Mouse (Mus musculus) left cerebral cortex, adult 9 months (tissue): Measurements from ENCODE around the gene Dtd2.

Source experiments
- DNase-seq, 2 experiments: peaks; one replicate each; pipeline ENCODE4 v3.0.0; 2022; ENCODE audit warnings: low spot score in 2 of 2

Gene Dtd2

DNA sequence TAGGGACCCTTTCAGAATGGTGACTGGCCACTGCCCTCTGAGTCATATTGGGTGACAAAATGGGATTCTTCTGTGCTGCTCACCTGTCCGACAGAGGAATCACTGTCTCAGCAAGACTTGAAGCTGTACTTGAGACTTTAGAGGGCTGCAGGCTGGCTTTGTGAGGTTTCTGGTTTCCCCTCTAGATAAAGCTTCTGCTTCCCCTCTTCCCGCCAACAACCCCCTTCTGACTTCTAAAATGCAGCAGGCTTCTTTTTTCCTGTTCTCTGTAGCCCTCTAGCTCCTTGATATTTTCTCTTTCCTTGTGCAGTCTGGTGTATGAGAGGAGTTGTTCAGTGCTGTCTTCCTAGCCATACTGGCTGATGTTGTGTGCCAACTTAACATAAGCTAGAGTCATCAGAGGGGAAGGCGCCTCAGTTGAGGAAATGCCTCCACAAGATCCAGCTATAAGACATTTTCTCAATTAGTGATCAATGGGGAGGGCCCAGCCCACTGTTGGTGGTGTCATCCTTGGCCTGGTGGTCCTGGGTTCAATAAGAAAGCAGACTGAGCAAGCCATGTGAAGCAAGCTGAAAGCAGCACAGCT, 21.0 kb downstream of the Dtd2 start:
- DNase-seq = no peak

DNA sequence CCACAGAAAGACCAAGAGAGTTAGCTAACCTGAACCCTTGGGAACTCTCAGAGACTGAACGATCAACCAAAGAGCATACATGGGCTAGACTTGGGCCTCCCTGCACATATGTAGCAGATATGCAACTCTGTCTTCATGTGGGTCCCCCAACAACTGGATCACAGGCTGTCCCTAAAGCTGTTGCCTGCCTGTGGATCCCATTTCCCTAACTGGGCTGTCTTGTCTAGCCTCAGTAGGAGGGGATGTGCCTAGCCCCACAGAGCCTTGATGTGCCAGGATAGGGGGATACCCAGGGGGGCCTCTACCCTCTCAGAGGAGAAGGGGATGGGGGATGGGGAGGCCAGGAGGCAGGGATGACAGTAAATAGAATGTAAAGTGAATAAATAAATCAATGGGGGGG, 22.7 kb downstream of the Dtd2 start:
- no peak for DNase-seq

DNA sequence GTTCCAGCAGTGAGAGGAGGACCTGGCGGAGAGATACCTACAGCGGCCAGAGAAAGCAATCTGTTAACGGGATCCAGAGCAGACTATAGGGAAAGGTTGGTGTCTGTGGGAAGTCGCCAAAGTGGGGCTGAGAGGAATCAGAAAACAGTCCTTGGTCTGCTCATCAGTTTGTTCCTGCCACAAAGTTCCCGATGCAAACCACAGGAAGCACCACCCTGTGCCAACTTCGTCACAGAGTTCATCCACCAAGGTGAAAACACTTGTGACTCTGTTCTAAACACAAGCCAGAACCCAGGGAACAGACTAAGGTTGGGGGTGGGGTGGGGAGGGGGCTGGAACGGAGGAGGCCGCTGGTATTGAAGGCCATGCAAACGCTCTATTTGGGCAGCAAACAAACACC, 29.8 kb downstream of the Dtd2 start:
- no peak for DNase-seq

DNA sequence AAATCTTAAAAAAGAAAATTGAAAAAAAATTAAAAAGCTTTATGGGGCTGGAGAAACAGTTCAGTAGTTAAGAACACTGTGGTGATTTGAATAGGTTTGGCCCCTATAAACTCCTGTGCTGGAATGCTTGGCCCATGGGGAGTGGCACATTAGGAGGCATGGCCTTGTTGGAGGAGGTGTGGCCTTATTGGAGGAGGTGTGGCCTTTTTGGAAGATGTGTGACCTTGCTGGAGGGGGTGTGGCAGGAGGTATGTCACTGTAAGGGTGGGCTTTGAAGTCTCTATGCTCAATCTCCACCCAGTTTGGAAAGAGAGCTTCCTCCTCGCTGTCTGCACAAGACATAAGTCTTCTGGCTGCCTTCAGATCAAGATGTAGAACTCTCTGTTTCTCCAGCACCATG, 31.9 kb downstream of the Dtd2 start:
- DNase-seq = no peak

DNA sequence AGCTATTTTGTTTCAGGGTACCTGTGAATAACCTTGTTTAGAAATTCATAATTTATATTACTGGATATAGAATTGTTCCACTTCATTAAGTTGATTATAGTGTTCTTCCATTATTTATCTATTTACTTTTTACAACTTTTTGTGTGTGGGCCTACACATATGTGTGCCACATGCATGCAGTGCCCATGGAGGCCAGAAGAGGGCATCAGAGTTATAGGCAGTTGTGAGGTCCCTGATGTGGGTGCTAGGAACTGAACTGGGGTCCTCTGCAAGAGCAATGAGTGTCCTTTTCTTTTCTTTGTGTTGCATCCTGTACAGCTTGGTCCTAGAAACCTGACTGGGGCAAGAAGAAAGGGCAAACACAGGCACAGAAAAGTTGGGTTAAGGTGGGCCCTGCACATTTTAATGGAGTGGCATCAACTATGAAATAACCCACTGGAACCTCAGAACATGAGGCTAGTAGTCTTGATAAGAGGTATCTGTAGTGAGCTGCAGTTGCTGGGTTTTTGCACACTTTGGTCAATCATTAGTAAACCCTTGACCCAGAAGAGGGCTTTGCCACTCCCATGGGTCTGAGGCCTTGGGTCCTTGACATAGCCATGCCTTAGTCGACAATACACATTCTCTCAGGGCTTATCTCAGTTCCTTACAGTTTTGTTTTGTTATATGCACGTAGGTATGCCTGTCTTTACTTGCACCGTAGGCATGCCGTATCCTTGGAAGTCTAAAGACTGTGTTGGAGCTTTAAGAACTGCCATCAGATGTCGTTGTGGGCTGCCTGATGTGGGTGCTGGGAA, 33.8 kb downstream of the Dtd2 start:
- no peak for DNase-seq

DNA sequence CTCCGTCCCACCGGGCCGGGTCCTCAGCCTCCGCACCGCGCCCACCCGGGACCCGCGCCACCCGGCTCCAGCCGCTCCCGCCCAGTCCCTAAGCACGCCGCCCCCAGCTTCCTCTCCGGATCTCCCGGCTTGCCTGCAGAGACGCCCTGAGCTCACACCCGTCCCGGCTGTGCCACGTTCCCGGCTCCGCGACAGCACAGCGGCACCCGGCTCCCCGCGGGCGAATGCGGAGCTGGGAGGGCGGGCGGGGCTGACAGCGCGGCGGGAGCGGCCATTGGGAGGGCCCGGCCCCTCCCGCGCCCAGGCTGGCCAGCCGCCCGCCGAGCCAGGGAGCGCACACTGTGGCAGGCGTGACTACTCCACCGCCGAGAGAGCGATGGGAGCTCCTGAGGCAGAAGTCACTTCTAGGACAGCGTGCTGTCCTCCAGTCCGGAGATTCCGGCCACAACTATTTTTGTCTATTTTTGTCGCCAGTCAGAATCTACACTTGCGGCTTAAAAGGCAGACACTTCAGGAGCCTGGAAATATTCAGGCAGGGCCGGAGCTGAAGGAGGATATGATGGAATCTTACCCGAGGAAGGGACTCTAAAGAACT, 35.1 kb downstream of the Dtd2 start, which contains the start of gene Heatr5a:
Gene Heatr5a, minus strand, starts transcription at position 252 of the 595 bp plus-strand sequence.
- peak; percentile 42 to 84 for DNase-seq

DNA sequence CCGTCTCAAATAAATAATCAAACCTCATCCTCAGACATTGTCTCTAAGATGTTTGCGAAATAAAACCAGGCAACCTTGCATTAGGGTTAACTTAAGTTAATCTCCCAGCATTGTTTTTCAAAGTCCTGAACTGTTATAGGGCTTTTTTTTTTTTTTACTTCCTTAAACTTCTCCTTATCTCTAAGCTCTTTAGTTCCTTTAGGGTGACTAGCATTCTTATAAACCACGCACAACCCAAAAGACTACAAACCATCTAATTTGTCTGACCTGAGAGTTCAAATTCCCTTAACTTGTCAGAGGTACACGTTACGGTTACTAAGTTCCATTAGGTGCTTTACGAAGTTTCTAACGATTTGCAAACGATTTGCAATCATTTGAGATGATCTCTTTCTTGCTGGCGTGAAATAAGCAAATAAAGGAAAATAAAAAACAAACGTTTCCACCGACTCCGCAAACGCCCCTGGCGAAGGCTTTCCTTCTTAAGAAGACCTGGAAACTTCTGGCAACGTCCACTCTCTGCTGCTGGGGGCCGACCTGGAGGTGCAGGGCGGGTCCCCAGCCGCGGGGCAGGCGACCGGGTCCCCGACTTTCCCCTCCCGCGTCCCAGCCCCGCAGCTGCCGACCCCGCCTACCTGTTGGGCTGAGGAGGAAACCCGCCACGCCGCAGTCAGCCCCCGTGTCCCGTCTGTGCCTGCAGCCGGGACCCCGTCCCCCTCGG, 35.8 kb downstream of the Dtd2 start:
- DNase-seq = no peak

DNA sequence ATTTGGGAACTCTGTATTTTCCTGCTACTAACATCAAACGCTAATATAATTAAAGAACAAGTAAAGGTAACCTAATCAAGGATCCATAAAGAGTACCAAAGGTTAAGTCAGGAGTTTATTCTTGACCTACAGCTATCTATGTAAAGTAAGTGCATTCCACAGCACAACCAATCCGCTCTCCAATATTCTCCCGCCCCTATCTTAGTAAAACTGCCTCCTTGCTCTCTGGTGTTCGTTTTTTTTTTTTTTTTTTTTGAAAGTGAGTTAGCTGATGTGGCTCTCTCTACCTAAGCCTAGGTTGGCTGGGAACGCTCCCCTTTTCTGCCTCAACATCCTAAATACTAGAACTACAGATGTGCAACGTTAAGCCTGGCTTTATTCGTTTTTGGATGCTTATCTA, 36.4 kb downstream of the Dtd2 start:
- DNase-seq = no peak

DNA sequence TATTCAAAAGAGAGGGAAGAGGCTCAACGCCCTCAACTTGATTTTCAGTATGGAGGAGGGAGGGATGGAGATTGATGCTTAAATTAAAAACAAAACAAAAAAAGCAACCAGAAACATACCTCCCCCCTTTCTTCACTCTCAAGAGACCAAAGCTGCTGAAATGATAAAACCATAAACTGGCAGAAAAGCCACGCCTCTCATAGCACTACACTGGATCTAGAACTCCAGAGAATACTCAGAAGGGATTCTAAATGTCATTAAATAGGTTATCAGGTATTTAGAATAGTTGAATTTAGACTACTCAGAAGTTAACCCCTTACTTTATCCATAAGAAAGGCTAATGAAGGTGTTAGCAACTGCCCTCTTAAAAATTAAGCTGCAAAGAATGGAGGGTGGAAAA, 37.2 kb downstream of the Dtd2 start:
- no peak for DNase-seq

DNA sequence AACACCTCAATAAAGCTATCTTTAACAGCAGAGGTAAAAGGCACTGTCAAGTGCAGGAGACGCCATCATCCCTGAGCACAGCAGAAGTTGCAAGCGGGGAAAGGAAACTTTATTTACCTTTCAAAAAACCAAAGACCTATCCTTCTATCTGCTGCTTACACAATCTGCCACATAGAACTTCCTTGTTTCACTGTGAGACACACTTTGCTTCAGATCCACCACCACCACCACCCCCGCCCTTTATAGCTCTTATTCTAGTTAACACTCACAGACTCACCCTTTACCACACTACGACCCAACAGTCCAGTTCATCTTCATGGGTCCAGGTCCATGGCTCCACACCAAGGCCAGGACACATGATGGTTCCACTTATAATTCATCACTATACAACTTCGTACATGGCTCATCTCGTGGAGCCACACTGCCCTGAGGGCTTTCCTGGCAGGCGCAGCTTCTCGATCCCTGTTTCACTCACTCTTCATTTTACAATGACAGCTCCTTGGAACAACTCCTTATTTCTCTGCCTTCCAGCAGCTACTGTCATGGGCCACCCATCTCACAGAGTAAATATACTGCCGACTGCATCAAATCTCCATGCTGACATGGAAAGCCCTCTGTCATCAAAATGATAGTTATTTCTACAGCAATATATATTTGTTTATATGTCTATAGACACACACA, 38.2 kb downstream of the Dtd2 start:
- DNase-seq = no peak

DNA sequence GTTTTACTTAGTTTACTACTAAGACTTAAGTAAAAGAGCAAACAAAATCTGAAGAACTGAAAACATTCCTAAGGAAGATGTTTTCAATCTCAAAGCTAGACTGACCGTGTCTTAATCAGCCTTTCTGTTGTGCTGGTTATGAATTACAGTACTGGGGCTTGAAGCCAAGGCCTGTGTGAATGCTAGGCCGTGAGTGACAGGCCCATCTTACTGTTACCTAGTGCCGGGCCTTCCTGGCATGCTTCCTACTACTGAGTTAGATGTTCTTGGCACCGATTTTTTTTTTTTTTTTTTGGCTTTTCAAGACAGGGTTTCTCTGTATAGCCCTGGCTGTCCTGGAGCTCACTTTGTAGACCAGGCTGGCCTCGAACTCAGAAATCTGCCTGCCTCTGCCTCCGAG, 48.7 kb downstream of the Dtd2 start:
- no peak for DNase-seq

DNA sequence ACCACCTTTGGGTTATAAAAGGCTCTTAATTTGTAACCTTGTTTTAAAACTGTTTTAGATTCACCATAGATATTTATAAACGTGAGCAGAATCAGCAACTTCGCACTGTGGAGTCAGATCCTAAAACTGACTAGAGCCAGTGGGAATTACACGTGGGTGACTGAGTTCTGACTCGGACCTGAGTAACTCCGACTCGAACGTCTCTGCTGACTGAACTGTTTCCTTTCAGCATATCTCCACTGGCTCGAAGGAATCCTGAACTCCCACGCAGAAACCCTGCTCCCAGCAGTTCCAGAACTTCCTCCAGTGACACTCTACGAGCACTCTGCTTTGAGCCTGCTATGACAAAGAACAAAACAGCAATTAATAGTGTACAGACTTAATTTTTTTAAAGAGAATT, 54.0 kb downstream of the Dtd2 start:
- peak in 1 of 2 experiments; percentile 37 for DNase-seq

DNA sequence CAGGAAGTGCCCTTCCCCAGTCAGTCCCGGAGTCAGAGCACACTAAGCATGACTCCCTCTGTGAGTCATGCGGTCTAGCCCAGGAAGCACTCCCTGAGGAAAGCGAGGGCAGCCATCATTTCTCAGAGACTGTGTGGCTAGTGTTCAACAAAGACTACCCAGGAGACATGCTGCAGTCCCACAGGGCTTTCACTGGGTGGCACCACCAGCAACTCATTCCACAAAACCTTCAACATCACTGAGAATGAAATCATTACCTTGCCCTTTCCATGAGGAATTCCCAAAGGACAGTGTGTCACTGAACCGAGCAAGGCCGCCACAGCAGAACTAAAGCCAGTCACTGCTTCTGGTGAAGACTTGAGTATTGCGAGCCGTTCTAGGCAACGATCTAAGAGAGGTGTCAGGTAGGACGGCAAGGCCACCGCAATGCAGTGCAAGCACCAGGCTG, 58.8 kb downstream of the Dtd2 start:
- DNase-seq = no peak

DNA sequence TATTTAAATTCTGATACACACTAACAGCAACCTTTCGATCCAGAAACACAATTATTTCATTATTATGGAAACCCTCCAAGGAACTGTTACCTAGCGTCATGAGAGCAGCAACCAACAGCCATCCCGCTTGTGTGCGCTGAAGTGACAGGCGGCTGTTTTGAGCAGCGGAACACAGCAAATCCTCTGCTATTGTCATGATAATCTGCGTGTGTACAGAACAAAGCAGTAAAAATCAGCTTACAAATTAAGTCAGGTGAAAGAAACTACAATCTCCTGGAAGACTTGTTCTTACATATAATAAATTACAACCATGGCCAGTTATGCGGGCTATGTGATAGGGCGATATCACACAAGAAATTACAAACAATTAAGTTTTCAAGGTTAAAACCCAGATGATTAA, 61.0 kb downstream of the Dtd2 start:
- DNase-seq = no peak

DNA sequence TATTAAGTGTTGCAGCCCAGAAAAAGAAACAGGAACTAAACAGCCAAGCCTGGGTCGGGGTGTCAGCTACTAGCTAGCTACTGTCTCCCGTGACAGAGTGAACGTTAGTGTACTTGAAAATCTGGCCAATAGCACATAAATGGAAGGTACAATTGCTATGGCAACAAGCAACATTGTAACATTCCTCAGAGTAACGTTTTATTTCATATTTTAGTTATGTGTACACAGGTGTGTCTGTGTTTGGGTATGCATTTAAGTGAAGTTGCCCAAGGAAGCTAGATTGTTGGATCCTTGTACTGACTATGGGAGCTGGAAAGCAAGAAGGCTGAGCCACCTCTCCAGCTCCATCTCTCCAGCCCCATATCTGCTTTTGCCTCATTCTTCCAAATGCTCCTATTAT, 66.5 kb downstream of the Dtd2 start:
- no peak for DNase-seq
